Mouse (Mus musculus): ENCODE measurements around the gene Ddx54. TPM values are rescaled to one million over a fixed set of nuclear protein-coding genes. Genes with fewer than 3 reads are reported as not detected.

Ddx54 gene
- 62.3 and 64.3 TPM in 2 replicates for polyA plus RNA-seq (2016; fragmentation: Nextera tagmentation; extraction: Ambion mirVana)

- DNase-seq (ENCODE audit: low spot score): peak; percentile 97
- H3K9me3 ChIP-seq: peaks cover 7% of the 10 kb centered on the region
- under 1% methylated on average over 22 of the region's 22 CpGs for WGBS
- H3K27ac ChIP-seq (replicated peaks): peak within 1 kb of the TSS; percentile 96
- peaks cover 19% of the 10 kb centered on the region for H3K4me1 ChIP-seq
- H3K27me3 ChIP-seq (replicated peaks; ENCODE audit: low read depth, poor library complexity, severe bottlenecking): no peaks in the 10 kb centered on the region
- H3K4me3 ChIP-seq: peak within 1 kb of the TSS; percentile 78
- peaks cover 55% of the 10 kb centered on the region for H3K36me3 ChIP-seq (replicated peaks)
Measured at GRCm38 (mm10) chr5:120612442-120612821, at the start of gene Ddx54, which contains the start of gene Rita1. Ddx54 (plus strand) TSS chr5:120612739. Rita1 (minus strand) TSS chr5:120612589.

GRCm38 (mm10) chr5:120562956-120563913 lies 49.3 kb upstream of the Ddx54 start:
- H3K4me1 ChIP-seq: peaks cover 88% of the 10 kb centered on the region
- peak; percentile 79 for DNase-seq (ENCODE audit: low spot score)
- peak overlapping the region; percentile 24; the same call in 1 of the 2 replicates for H3K4me3 ChIP-seq
- H3K27me3 ChIP-seq (replicated peaks; ENCODE audit: low read depth, poor library complexity, severe bottlenecking): no peaks in the 10 kb centered on the region
- WGBS: 38% methylated on average over 28 of the region's 28 CpGs
- peak overlapping the region; percentile 84 for H3K27ac ChIP-seq (replicated peaks)
- H3K9me3 ChIP-seq: no peaks in the 10 kb centered on the region
- H3K36me3 ChIP-seq (replicated peaks): 0 out of 2 replicates have a peak, but pooled peaks cover 3% of the 10 kb centered on the region

- Histone ChIP-seq H3K4me1 (peaks cover 88% of the 10 kb centered on the region), H3K27ac (replicated peaks) (peak overlapping the region; percentile 84), H3K36me3 (replicated peaks) (no peaks in the 10 kb centered on the region), H3K9me3 (no peaks in the 10 kb centered on the region), H3K4me3 (0 out of 2 replicates have a peak overlapping the region, but pooled peaks have one; percentile 24), H3K27me3 (replicated peaks; ENCODE audit: low read depth, poor library complexity, severe bottlenecking) (no peaks in the 10 kb centered on the region)
- no peak for DNase-seq (ENCODE audit: low spot score)
- 53% methylated on average over 4 of the region's 4 CpGs for WGBS
Measured at GRCm38 (mm10) chr5:120563914-120564311, 48.6 kb upstream of the Ddx54 start.

- Histone ChIP-seq H3K27me3 (replicated peaks; ENCODE audit: low read depth, poor library complexity, severe bottlenecking) (no peaks in the 10 kb centered on the region), H3K4me3 (no peak overlapping the region), H3K9me3 (no peaks in the 10 kb centered on the region), H3K27ac (replicated peaks) (peak overlapping the region; percentile 80), H3K4me1 (peaks cover 90% of the 10 kb centered on the region), H3K36me3 (replicated peaks) (no peaks in the 10 kb centered on the region)
- WGBS: 48% methylated on average over 15 of the region's 15 CpGs
- DNase-seq (ENCODE audit: low spot score): no peak
Measured at GRCm38 (mm10) chr5:120565171-120565905, 47.2 kb upstream of the Ddx54 start.

- Histone ChIP-seq H3K27me3 (replicated peaks; ENCODE audit: low read depth, poor library complexity, severe bottlenecking) (no peaks in the 10 kb centered on the region), H3K9me3 (no peaks in the 10 kb centered on the region), H3K4me3 (no peak overlapping the region), H3K4me1 (peaks cover 90% of the 10 kb centered on the region), H3K27ac (replicated peaks) (peak overlapping the region; percentile 80), H3K36me3 (replicated peaks) (no peaks in the 10 kb centered on the region)
- WGBS: 57% methylated on average over 5 of the region's 5 CpGs
- DNase-seq (ENCODE audit: low spot score): no peak
Measured at GRCm38 (mm10) chr5:120566101-120566500, 46.4 kb upstream of the Ddx54 start.

- Histone ChIP-seq H3K27me3 (replicated peaks; ENCODE audit: low read depth, poor library complexity, severe bottlenecking) (no peaks in the 10 kb centered on the region), H3K36me3 (replicated peaks) (no peaks in the 10 kb centered on the region), H3K9me3 (no peaks in the 10 kb centered on the region), H3K4me3 (no peak overlapping the region), H3K4me1 (peaks cover 93% of the 10 kb centered on the region), H3K27ac (replicated peaks) (peak overlapping the region; percentile 80)
- 53% methylated on average over 9 of the region's 9 CpGs for WGBS
- no peak for DNase-seq (ENCODE audit: low spot score)
Measured at GRCm38 (mm10) chr5:120566681-120567252, 45.8 kb upstream of the Ddx54 start.

- H3K36me3 ChIP-seq (replicated peaks): no peaks in the 10 kb centered on the region
- no peaks in the 10 kb centered on the region for H3K27me3 ChIP-seq (replicated peaks; ENCODE audit: low read depth, poor library complexity, severe bottlenecking)
- peaks cover 94% of the 10 kb centered on the region for H3K4me1 ChIP-seq
- no peaks in the 10 kb centered on the region for H3K9me3 ChIP-seq
- peak overlapping the region; percentile 17; the same call in 1 of the 2 replicates for H3K4me3 ChIP-seq
- H3K27ac ChIP-seq (replicated peaks): peak overlapping the region; percentile 80
- peak; percentile 82 for DNase-seq (ENCODE audit: low spot score)
- 10% methylated on average over 21 of the region's 21 CpGs for WGBS
Measured at GRCm38 (mm10) chr5:120567253-120567701, 45.3 kb upstream of the Ddx54 start.

GRCm38 (mm10) chr5:120567761-120568211 lies 44.8 kb upstream of the Ddx54 start:
- Histone ChIP-seq H3K36me3 (replicated peaks) (no peaks in the 10 kb centered on the region), H3K27me3 (replicated peaks; ENCODE audit: low read depth, poor library complexity, severe bottlenecking) (no peaks in the 10 kb centered on the region), H3K9me3 (no peaks in the 10 kb centered on the region), H3K4me3 (peak overlapping the region; percentile 17; the same call in 1 of the 2 replicates), H3K4me1 (peaks cover 90% of the 10 kb centered on the region), H3K27ac (replicated peaks) (peak overlapping the region; percentile 80)
- 59% methylated on average over 14 of the region's 14 CpGs for WGBS
- DNase-seq (ENCODE audit: low spot score): no peak

- WGBS: 75% methylated on average over 9 of the region's 9 CpGs
- no peaks in the 10 kb centered on the region for H3K9me3 ChIP-seq
- DNase-seq (ENCODE audit: low spot score): no peak
- H3K36me3 ChIP-seq (replicated peaks): no peaks in the 10 kb centered on the region
- peak overlapping the region; percentile 80 for H3K27ac ChIP-seq (replicated peaks)
- H3K27me3 ChIP-seq (replicated peaks; ENCODE audit: low read depth, poor library complexity, severe bottlenecking): no peaks in the 10 kb centered on the region
- no peak overlapping the region for H3K4me3 ChIP-seq
- H3K4me1 ChIP-seq: peaks cover 87% of the 10 kb centered on the region
Measured at GRCm38 (mm10) chr5:120568336-120568768, 44.2 kb upstream of the Ddx54 start.

GRCm38 (mm10) chr5:120568964-120569363 lies 43.6 kb upstream of the Ddx54 start:
- peaks cover 83% of the 10 kb centered on the region for H3K4me1 ChIP-seq
- peak overlapping the region; percentile 80; the same call in 1 of the 2 replicates for H3K27ac ChIP-seq (replicated peaks)
- H3K9me3 ChIP-seq: no peaks in the 10 kb centered on the region
- no peak for DNase-seq (ENCODE audit: low spot score)
- H3K27me3 ChIP-seq (replicated peaks; ENCODE audit: low read depth, poor library complexity, severe bottlenecking): no peaks in the 10 kb centered on the region
- no peak overlapping the region for H3K4me3 ChIP-seq
- H3K36me3 ChIP-seq (replicated peaks): no peaks in the 10 kb centered on the region
- WGBS: 89% methylated on average over 4 of the region's 4 CpGs

GRCm38 (mm10) chr5:120569791-120570190 lies 42.7 kb upstream of the Ddx54 start:
- no peak for DNase-seq (ENCODE audit: low spot score)
- peaks cover 82% of the 10 kb centered on the region for H3K4me1 ChIP-seq
- WGBS: 89% methylated on average over 3 of the region's 3 CpGs
- H3K27ac ChIP-seq (replicated peaks): peak overlapping the region; percentile 26; the same call in 1 of the 2 replicates
- H3K4me3 ChIP-seq: no peak overlapping the region
- no peaks in the 10 kb centered on the region for H3K36me3 ChIP-seq (replicated peaks)
- no peaks in the 10 kb centered on the region for H3K9me3 ChIP-seq
- H3K27me3 ChIP-seq (replicated peaks; ENCODE audit: low read depth, poor library complexity, severe bottlenecking): no peaks in the 10 kb centered on the region

Data from embryonic facial prominence, embryonic 10.5 days (tissue).